Mouse (Mus musculus) forebrain, postnatal 0 days (tissue): ENCODE results near the gene Repin1. TPM values are rescaled to one million over a fixed set of nuclear protein-coding genes. Genes with fewer than 3 reads are reported as not detected.
A peak's percentile ranks its signal among the peaks of the same experiment; 100 is the strongest.

Experiments
- ATAC-seq: fragments of 200-750 bp; cut with Nextera tagmentation; 2 replicates; pipeline ENCODE4 v1.8.0; 2017; ENCODE audit warnings: mild to moderate bottlenecking, moderate library complexity
- DNase-seq: peaks from one replicate; pipeline ENCODE4 v3.0.0-alpha.2; 2015
- H3K27ac ChIP-seq: fragments of 300-500 bp; sonication (generic); 2 replicates; pipeline ENCODE4 v1.5.1; 2014; ENCODE audit warnings: low read depth, mild to moderate bottlenecking, antibody characterized with exemption, low read length, moderate library complexity, mixed read lengths
- H3K27me3 ChIP-seq: fragments of 300-500 bp; sonication (generic); 2 replicates; pipeline ENCODE4 v1.6.1; 2014; ENCODE audit warnings: mild to moderate bottlenecking, low read length, mixed read lengths; ENCODE audit not compliant: insufficient read depth
- H3K36me3 ChIP-seq: fragments of 300-500 bp; sonication (generic); 2 replicates; pipeline ENCODE4 v1.6.1; 2014; ENCODE audit warnings: mild to moderate bottlenecking, moderate library complexity; ENCODE audit not compliant: insufficient read depth
- H3K4me1 ChIP-seq: fragments of 300-500 bp; sonication (generic); 2 replicates; pipeline ENCODE4 v1.6.1; 2014; ENCODE audit warnings: antibody characterized with exemption; ENCODE audit not compliant: insufficient read depth
- H3K4me2 ChIP-seq: fragments of 300-500 bp; sonication (generic); 2 replicates; pipeline ENCODE4 v1.6.1; 2014; ENCODE audit warnings: low read depth, mild to moderate bottlenecking, moderate library complexity
- H3K4me3 ChIP-seq: fragments of 300-500 bp; sonication (generic); 2 replicates; pipeline ENCODE4 v1.5.1; 2014; ENCODE audit warnings: low read depth, low read length, mixed read lengths
- H3K9ac ChIP-seq: fragments of 300-500 bp; sonication (generic); 2 replicates; pipeline ENCODE4 v1.6.1; 2014; ENCODE audit warnings: mild to moderate bottlenecking
- H3K9me3 ChIP-seq: fragments of 300-500 bp; sonication (generic); 2 replicates; pipeline ENCODE4 v1.6.1; 2016; ENCODE audit warnings: low read length
- CTCF ChIP-seq: sonication (generic); IDR thresholded peaks from 2 replicates; pipeline ENCODE4 v1.5.1; 2016; ENCODE audit warnings: antibody characterized with exemption, control low read depth, low read depth
- WGBS: fragments of 180-500 bp; shearing (Covaris S2); extraction: QIAGEN DNeasy Blood & Tissue Kit; methylation state at CpG from one replicate; pipeline ENCODE4 v1.1.7; 2014; 5-methylcytosine and 5-hydroxymethylcytosine counted together
- polyA plus RNA-seq: library from polyadenylated mRNA; unstranded; fragments of >200 nt; fragmentation: Nextera tagmentation; extraction: Ambion mirVana; gene quantifications from 2 replicates; pipeline ENCODE4 v1.2.1, GENCODE M21; 2015
- total RNA-seq: library from RNA; depleted of rRNA; stranded (reverse); fragments of >200 nt; gene quantifications from 2 replicates; pipeline ENCODE4 v1.2.3, GENCODE M21; 2014

Gene Repin1
- total and polyA plus RNA-seq, 2 experiments from 2014 or later: 29.3 to 55.0 TPM

DNA sequence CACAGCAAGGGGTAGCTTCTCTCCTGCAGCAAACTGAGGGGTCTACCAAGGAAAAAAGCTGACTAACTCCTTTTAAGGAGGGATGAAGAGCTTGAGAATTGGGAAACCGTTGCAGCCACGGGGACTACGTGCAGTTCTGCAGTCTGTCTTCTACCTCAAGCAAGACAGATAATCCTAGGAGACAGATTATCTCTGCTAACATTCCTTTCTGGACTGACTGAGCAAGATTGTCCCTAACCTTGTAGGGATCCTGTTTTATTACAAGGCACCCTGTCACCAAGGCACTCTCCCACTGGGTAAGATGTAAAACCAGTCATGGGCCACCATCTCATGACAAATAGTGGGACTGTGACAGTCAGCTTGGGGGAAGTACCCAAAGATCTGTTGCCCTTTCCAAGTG is 12.4 kb upstream of the Repin1 start:
- 40% methylated on average over 3 of the region's 3 CpGs for WGBS
- no peaks in the 10 kb centered on the region for H3K4me1 ChIP-seq
- H3K4me3 ChIP-seq: no peak overlapping the region
- no peak for DNase-seq
- H3K9me3 ChIP-seq: no peaks in the 10 kb centered on the region
- no peak overlapping the region for H3K4me2 ChIP-seq
- TF ChIP-seq CTCF: no peak
- ATAC-seq: no peak
- no peak overlapping the region for H3K27ac ChIP-seq
- H3K36me3 ChIP-seq: no peaks in the 10 kb centered on the region
- no peaks in the 10 kb centered on the region for H3K27me3 ChIP-seq
- no peak overlapping the region for H3K9ac ChIP-seq

DNA sequence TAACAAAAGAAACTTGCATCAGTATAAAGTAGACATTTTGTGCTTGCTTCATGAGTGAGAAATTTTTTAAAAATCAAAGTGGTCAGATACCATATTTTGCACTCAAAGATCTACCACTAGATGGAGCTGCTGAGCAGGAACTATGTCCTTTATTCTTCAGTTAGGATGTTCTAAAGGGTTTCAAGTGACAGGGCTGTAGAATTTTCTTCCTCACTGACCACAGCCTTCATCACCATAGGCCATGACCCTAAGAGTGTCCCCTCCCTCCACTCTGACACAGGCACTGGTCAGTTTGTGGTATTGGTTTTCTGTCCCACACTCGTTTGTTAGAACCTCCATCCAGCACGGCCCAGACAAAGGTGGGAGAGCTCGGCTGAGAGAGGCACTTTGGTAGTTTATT is 11.6 kb upstream of the Repin1 start:
- Histone ChIP-seq H3K27ac (no peak overlapping the region), H3K27me3 (no peaks in the 10 kb centered on the region), H3K4me3 (no peak overlapping the region), H3K4me1 (no peaks in the 10 kb centered on the region), H3K9ac (no peak overlapping the region), H3K36me3 (no peaks in the 10 kb centered on the region), H3K4me2 (no peak overlapping the region), H3K9me3 (no peaks in the 10 kb centered on the region)
- ATAC-seq (peak; percentile 59; the same call in 1 of the 2 replicates), DNase-seq (peak; percentile 83)
- 61% methylated on average over 3 of the region's 3 CpGs for WGBS
- TF ChIP-seq CTCF: peak; percentile 83

DNA sequence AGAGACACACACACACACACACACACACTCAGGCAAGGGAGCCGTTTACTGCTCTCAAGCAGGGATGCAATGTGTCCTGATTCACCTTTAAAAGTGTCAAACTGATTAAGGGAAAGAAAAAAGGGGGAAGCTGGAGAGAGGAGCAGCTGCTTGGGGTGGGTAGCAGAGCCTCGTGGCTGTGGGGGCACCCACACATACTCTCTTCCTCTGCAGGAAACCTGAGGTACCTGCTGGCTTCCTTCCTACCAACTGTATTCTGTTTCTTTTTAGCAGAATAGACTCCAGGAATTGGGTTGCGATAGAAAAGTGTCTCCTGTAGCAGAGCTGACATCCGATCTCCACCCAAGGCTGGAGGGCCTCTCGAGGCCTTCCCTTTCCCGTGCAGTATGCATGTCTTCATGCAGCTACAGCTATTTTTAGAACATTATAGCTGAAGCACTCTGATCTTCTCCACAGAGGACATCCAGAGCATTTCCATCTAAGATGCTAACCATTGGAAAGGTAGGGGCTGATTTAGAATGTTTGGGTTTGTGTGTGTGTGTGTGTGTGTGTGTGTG is 4.4 kb upstream of the Repin1 start, which contains the start of gene Gm45021:
Gene Gm45021, plus strand, starts transcription at position 417 of the 557 bp plus-strand sequence.
- WGBS: 72% methylated on average over 6 of the region's 6 CpGs
- TF ChIP-seq CTCF: no peak
- no peaks in the 10 kb centered on the region for H3K36me3 ChIP-seq
- no peaks in the 10 kb centered on the region for H3K27me3 ChIP-seq
- DNase-seq (no peak), ATAC-seq (no peak)
- H3K9me3 ChIP-seq: no peaks in the 10 kb centered on the region
- 0 out of 2 replicates have a peak, but pooled peaks cover 3% of the 10 kb centered on the region for H3K4me1 ChIP-seq
- H3K9ac ChIP-seq: no peak within 1 kb of the TSS
- no peak within 1 kb of the TSS for H3K27ac ChIP-seq
- no peak within 1 kb of the TSS for H3K4me2 ChIP-seq
- H3K4me3 ChIP-seq: no peak within 1 kb of the TSS

DNA sequence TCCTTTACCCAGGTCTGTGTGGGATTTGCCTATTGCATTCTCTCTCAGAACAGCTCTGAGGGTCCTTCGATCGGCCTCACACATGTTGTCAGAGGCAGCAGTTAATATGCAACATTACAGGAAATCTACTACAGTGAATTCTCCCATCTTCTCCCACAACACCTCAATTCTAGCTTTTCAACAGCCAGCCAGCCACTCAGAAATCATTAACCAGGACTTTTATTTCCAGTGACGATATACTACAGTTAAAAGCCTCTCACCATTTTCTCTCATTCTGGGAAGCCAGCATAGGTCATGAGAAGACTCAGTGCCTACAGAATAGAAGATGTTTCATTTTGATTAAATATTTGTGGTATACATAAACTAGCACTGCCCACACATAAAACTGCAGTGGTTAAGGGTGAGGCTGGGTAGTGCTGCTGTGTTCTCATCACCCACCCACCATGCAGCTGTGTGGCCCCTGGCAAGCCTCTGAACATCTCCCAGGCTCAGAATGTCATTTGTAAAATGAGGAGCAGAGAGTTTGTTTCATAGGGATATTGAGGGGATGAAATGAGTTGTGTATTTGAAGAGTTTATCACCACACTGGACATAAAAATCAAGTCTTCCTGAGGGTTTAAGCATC is 2.4 kb upstream of the Repin1 start:
- Histone ChIP-seq H3K4me3 (no peak overlapping the region), H3K4me1 (0 out of 2 replicates have a peak, but pooled peaks cover 3% of the 10 kb centered on the region), H3K9ac (no peak overlapping the region), H3K27ac (no peak overlapping the region), H3K4me2 (no peak overlapping the region), H3K27me3 (no peaks in the 10 kb centered on the region), H3K9me3 (no peaks in the 10 kb centered on the region; the same call in 1 of the 2 replicates), H3K36me3 (peaks cover 3% of the 10 kb centered on the region)
- no peak for ATAC-seq
- no peak for DNase-seq
- WGBS: 91% methylated on average over 3 of the region's 3 CpGs
- no peak for TF ChIP-seq CTCF

DNA sequence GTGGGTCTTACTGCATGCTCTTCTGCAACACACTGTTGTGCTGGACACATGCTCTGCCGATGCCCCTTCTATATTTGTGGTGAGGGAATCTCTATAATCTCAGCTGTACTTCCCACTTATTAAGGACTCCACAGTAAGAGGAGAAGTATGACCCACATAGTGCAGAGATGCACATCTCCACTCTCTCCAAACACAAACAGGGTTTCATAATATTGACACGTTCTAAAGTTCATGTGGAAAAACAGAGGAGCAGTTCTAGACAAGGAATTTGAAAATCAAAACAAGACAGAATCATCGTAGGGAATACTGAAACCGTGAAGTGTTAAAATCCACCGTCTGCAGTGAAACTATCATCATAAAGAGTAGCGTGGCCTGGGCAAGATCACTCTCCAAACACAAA is 1.8 kb upstream of the Repin1 start:
- Histone ChIP-seq H3K9me3 (peaks cover 3% of the 10 kb centered on the region; the same call in 1 of the 2 replicates), H3K27ac (no peak overlapping the region), H3K36me3 (peaks cover 8% of the 10 kb centered on the region), H3K4me3 (no peak overlapping the region), H3K4me2 (no peak overlapping the region), H3K4me1 (0 out of 2 replicates have a peak, but pooled peaks cover 3% of the 10 kb centered on the region), H3K27me3 (no peaks in the 10 kb centered on the region), H3K9ac (no peak overlapping the region)
- DNase-seq (no peak), ATAC-seq (no peak)
- TF ChIP-seq CTCF: no peak
- 90% methylated on average over 6 of the region's 6 CpGs for WGBS

DNA sequence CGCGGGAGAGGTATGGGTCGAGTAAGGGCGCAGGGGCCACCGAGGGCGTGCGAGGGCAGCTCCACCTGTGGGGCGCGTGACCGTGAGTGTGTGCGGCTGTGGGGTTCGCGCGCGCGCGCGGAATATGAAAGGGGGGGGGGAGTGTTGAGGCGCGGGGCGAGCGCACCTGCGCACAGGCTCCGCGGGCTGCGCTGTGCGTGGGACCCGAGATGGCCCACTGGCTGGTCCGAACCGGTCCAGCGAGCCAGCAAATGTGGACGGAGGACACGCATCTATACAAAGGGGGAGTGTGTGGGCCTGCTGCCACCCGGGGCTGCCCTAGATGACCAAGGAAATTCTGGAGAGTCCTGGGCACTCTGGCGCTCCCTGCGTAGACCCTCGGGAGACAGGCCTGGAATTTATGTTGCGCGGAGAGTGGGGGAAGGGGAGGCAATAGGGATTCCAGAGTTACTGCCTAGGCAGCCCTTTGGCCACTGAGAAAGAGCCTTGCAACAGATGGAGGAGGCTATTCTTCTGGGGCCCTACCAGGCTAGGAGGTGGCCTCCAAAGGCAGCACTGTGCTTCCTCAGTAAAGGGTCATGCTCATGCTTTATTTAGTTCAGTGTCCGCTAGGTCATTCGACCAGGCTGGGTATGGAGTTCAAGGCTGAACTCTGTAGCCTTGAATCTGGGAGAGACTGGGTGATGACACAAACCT is 508 bp downstream of the Repin1 start:
- Histone ChIP-seq H3K4me2 (peak overlapping the region; percentile 80), H3K27ac (peak overlapping the region; percentile 95), H3K36me3 (peaks cover 21% of the 10 kb centered on the region), H3K9me3 (peaks cover 12% of the 10 kb centered on the region; the same call in 1 of the 2 replicates), H3K4me1 (0 out of 2 replicates have a peak, but pooled peaks cover 3% of the 10 kb centered on the region), H3K27me3 (no peaks in the 10 kb centered on the region), H3K4me3 (peak overlapping the region; percentile 65), H3K9ac (peak overlapping the region; percentile 90)
- peak; percentile 87 for DNase-seq
- TF ChIP-seq CTCF: no peak
- WGBS: 3% methylated on average over 30 of the region's 41 CpGs
- peak; percentile 79 for ATAC-seq

DNA sequence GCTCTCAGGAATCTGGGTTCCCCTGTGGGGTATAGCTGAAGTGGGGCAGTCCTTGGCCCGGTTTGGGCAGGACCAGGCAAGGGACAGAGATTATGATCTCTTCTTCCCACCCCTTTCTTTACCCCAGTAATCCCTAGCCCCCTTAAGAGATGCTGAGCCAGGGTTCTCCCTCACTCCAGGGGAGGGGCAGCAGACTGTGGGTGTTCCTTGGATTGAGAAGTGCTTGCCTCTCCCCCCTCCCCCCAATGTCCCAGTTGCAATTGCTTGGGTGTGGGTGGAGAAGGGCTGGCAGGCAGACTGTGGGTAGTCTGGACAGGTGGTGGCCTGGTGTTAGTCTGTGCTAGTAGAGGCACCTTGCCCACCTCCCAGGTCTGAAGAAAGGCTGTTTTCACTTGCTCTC is 1.6 kb downstream of the Repin1 start:
- Histone ChIP-seq H3K4me2 (peak overlapping the region; percentile 80; the same call in 1 of the 2 replicates), H3K4me3 (no peak overlapping the region), H3K9ac (no peak overlapping the region), H3K27ac (no peak overlapping the region), H3K27me3 (no peaks in the 10 kb centered on the region), H3K36me3 (peaks cover 30% of the 10 kb centered on the region), H3K4me1 (0 out of 2 replicates have a peak, but pooled peaks cover 3% of the 10 kb centered on the region), H3K9me3 (peaks cover 12% of the 10 kb centered on the region; the same call in 1 of the 2 replicates)
- TF ChIP-seq CTCF: no peak
- 50% methylated on average over 1 of the region's 1 CpGs for WGBS
- no peak for ATAC-seq
- DNase-seq: no peak
